Mouse (Mus musculus): ENCODE measurements around the gene Maged1. TPM values are rescaled to one million over a fixed set of nuclear protein-coding genes. Genes with fewer than 3 reads are reported as not detected.
"Not testable (repeated sequence)": the region's sequence is repeated elsewhere in the genome, so short reads cannot be mapped to it uniquely, and the experiment has no call there.

Maged1 gene
- polyA plus RNA-seq, 1 experiment from 2014 or later, result 74.3 TPM

GRCm38 (mm10) chrX:94530301-94530700 lies 11.6 kb downstream of the Maged1 start:
- WGBS (ENCODE audit: insufficient replicate concordance), result 36% methylated on average over 3 of the region's 3 CpGs
- Histone ChIP-seq H3K27me3 (no peaks in the 10 kb centered on the region; the same call in 1 of the 2 replicates), H3K27ac (no peak overlapping the region), H3K4me2 (0 out of 2 replicates have a peak overlapping the region, but pooled peaks have one; percentile 8), H3K9me3 (replicated peaks) (no peaks in the 10 kb centered on the region), H3K4me1 (replicated peaks) (peaks cover 5% of the 10 kb centered on the region), H3K36me3 (no peaks in the 10 kb centered on the region), H3K4me3 (replicated peaks) (no peak overlapping the region), H3K9ac (no peak overlapping the region)
- DNase-seq (peak; percentile 34), ATAC-seq (ENCODE audit: low read depth) (peak; percentile 98)

DNA sequence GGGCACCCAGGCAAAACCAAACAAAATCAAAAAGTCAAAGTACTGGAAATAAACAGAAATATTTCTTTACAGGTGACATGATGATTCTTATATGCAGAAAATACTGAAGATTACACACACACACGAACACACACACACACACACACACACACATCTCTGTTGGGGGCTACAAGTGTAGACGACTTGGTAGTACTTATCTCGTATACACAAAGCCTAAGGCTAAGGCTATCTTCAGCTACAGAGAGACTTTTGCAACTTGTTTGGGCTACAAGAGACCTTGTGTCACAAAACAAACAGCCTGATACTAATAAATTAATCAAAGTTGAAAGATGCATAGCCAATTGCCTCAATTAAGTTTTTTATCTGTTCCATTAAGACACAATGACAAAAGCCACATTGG lies 19.8 kb downstream of the Maged1 start:
- WGBS (ENCODE audit: insufficient replicate concordance), result 36% methylated on average over 3 of the region's 3 CpGs

GRCm38 (mm10) chrX:94508442-94508819 lies 33.5 kb downstream of the Maged1 start:
- Histone ChIP-seq H3K27me3 (peaks cover 13% of the 10 kb centered on the region), H3K36me3 (no peaks in the 10 kb centered on the region), H3K4me1 (replicated peaks) (0 out of 2 replicates have a peak, but pooled peaks cover 4% of the 10 kb centered on the region), H3K9ac (no peak overlapping the region), H3K27ac (no peak overlapping the region), H3K4me3 (replicated peaks) (no peak overlapping the region), H3K4me2 (no peak overlapping the region), H3K9me3 (replicated peaks) (no peaks in the 10 kb centered on the region)
- no peak for ATAC-seq (ENCODE audit: low read depth)
- WGBS (ENCODE audit: insufficient replicate concordance), result 47% methylated on average over 3 of the region's 3 CpGs
- DNase-seq, result no peak

More for the DNA sequence above, 19.8 kb downstream of the Maged1 start:
- Histone ChIP-seq H3K9me3 (replicated peaks) (no peaks in the 10 kb centered on the region), H3K4me3 (replicated peaks) (no peak overlapping the region), H3K27ac (no peak overlapping the region), H3K9ac (no peak overlapping the region), H3K4me1 (replicated peaks) (peaks cover 6% of the 10 kb centered on the region), H3K27me3 (no peaks in the 10 kb centered on the region), H3K36me3 (no peaks in the 10 kb centered on the region), H3K4me2 (no peak overlapping the region)
- DNase-seq, result no peak
- ATAC-seq (ENCODE audit: low read depth), result peak; percentile 57; the same call in 1 of the 2 replicates

- DNase-seq; H3K9me3 ChIP-seq (replicated peaks); H3K4me2 ChIP-seq; H3K4me3 ChIP-seq (replicated peaks); H3K4me1 ChIP-seq (replicated peaks); H3K27ac ChIP-seq; H3K36me3 ChIP-seq; H3K9ac ChIP-seq; ATAC-seq (ENCODE audit: low read depth): not testable (repeated sequence)
- H3K27me3 ChIP-seq, result peaks cover 13% of the 10 kb centered on the region
- 31% methylated on average over 7 of the region's 14 CpGs for WGBS (ENCODE audit: insufficient replicate concordance)
Measured at GRCm38 (mm10) chrX:94507698-94508441, 34.1 kb downstream of the Maged1 start.

- peak; percentile 100 for ATAC-seq (ENCODE audit: low read depth)
- no peak overlapping the region for H3K9ac ChIP-seq
- H3K4me3 ChIP-seq (replicated peaks), result no peak overlapping the region
- no peaks in the 10 kb centered on the region for H3K9me3 ChIP-seq (replicated peaks)
- 41% methylated on average over 2 of the region's 2 CpGs for WGBS (ENCODE audit: insufficient replicate concordance)
- peak; percentile 71 for DNase-seq
- H3K4me1 ChIP-seq (replicated peaks), result peaks cover 17% of the 10 kb centered on the region
- H3K27me3 ChIP-seq, result peaks cover 13% of the 10 kb centered on the region; the same call in 1 of the 2 replicates
- H3K27ac ChIP-seq, result peak overlapping the region; percentile 84
- peak overlapping the region; percentile 28; the same call in 1 of the 2 replicates for H3K4me2 ChIP-seq
- H3K36me3 ChIP-seq, result no peaks in the 10 kb centered on the region
Measured at GRCm38 (mm10) chrX:94486001-94486792, 55.7 kb downstream of the Maged1 start.

Other genes with a start within 250 kb of the Maged1 start
- gene Fam90a1b, start 175.4 kb downstream of the Maged1 start, polyA plus RNA-seq (2015; fragmentation: Nextera tagmentation; extraction: Ambion mirVana), result 0.03 TPM in 1 of 2 replicates, not detected in the other
- gene Apoo, start 175.0 kb downstream of the Maged1 start, polyA plus RNA-seq (2015; fragmentation: Nextera tagmentation; extraction: Ambion mirVana), result 68.5 and 69.1 TPM in 2 replicates
- gene Gspt2, start 93.9 kb upstream of the Maged1 start, polyA plus RNA-seq (2015; fragmentation: Nextera tagmentation; extraction: Ambion mirVana), result 1.1 TPM in 2 replicates
- gene Zxdb, start 182.4 kb upstream of the Maged1 start, polyA plus RNA-seq (2015; fragmentation: Nextera tagmentation; extraction: Ambion mirVana), result 0.13 and 0.23 TPM in 2 replicates